9 mouse cellular contexts compared by ENCODE assay signal in the genomic region with DNA sequence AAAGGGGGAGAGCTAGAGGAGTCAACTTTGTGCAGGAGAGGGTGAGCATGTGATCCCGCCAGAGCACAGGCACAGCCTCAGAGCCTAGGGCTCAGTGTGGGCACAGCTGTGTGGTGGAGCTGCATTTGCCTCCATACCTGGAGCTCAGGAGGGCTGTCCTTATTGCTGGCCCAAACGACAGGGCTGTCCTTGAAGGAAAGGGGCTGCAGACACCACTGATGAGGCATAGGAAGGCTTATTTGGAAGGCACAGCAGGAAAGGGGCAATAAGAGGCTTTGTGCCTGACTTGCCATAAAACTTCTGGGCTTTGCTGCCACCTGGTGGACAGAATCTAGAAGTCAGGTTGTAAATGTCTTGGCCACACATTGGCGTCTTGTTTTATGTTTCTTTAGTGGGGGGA. TPM values are rescaled to one million over a fixed set of nuclear protein-coding genes. Genes with fewer than 3 reads are reported as not detected.
DNase-seq lines count a peak whose midpoint lies in the region; ATAC-seq and TF ChIP-seq lines count a peak whose summit lies in the region.
"Had no signal": no experiment of that assay in that cellular context is flagged by ENCODE, and none has a peak within 500 bp of the region (broad histone marks: within the 10 kb centered on the region; RNA-seq: fewer than 3 reads in every experiment).

No protein-coding gene starts in this region.

- H3K36me3 ChIP-seq in lung, embryonic 14.5 days (ENCODE audit: insufficient read depth), result no peaks in the 10 kb centered on the region
- H3K36me3 ChIP-seq: lung, embryonic 15.5 days had no signal

- peak; percentile 86 for DNase-seq in ES-CJ7 (ENCODE audit: low read depth, low spot score)
- DNase-seq in adrenal gland, adult 18-20 months (ENCODE audit: low spot score in 2 of 2), result peak; percentile 71 to 74
- peak; percentile 76 for DNase-seq in gastrocnemius, adult 2 months
- peak; percentile 35 for DNase-seq in large intestine, adult 2 months (ENCODE audit: low read depth, low spot score)
- DNase-seq in lung, embryonic 14.5 days, result peak; percentile 89
- DNase-seq in retina, postnatal 1 day, result peak; percentile 91
- peak; percentile 75 for DNase-seq in urinary bladder, postnatal 25 days (ENCODE audit: low spot score)

- H3K9ac ChIP-seq in lung, embryonic 14.5 days, result no peak overlapping the region
- H3K9ac ChIP-seq: lung, embryonic 15.5 days had no signal

- H3K4me1 ChIP-seq in lung, embryonic 14.5 days (ENCODE audit: insufficient read depth), result no peaks in the 10 kb centered on the region
- H3K4me1 ChIP-seq: lung, embryonic 15.5 days had no signal

- H3K9me3 ChIP-seq in lung, embryonic 14.5 days (ENCODE audit: low read depth, low read length), result no peaks in the 10 kb centered on the region
- H3K9me3 ChIP-seq: lung, embryonic 15.5 days had no signal

- no peak overlapping the region for H3K4me3 ChIP-seq in gastrocnemius, adult 2 months
- no peak overlapping the region for H3K4me3 ChIP-seq in lung, embryonic 14.5 days (ENCODE audit: low read depth, low read length)
- H3K4me3 ChIP-seq: lung, embryonic 15.5 days had no signal

- H3K27ac ChIP-seq in gastrocnemius, adult 2 months, result no peak overlapping the region
- H3K27ac ChIP-seq in lung, embryonic 14.5 days (ENCODE audit: low read depth), result no peak overlapping the region
- H3K27ac ChIP-seq: lung, embryonic 15.5 days had no signal

- WGBS in large intestine, adult 2 months, result 32% methylated on average over 3 of the region's 3 CpGs
- 30% methylated on average over 3 of the region's 3 CpGs for WGBS in lung, embryonic 14.5 days

- peak; percentile 77 for TF ChIP-seq CTCF in gastrocnemius, adult 2 months (IDR thresholded peaks at IDR 0.05)
- TF ChIP-seq CTCF in lung, embryonic 14.5 days (IDR thresholded peaks at IDR 0.05; ENCODE audit: low read depth), result peak; percentile 87

- intact Hi-C loops in gastrocnemius, adult 2 months (cut with DNase I), result loop anchor here (1.0 to 5.0 kb wide), 4 partner anchors 33 to 427 kb away; no protein-coding TSS in a partner anchor

- no peak overlapping the region for H3K4me2 ChIP-seq in lung, embryonic 14.5 days
- H3K4me2 ChIP-seq: lung, embryonic 15.5 days had no signal

- no peaks in the 10 kb centered on the region; the same call in 1 of the 2 replicates for H3K27me3 ChIP-seq in lung, embryonic 14.5 days (ENCODE audit: insufficient read depth, low read length)

- peak; percentile 63 for ATAC-seq in common myeloid progenitor, adult 5-6 weeks (replicated peaks; ENCODE audit: low read depth, poor library complexity, severe bottlenecking)
- ATAC-seq in lung, embryonic 14.5 days (ENCODE audit: insufficient read depth), result no peak

RNA-seq across cellular contexts. Expression of a gene that starts 16.9 kb away (rescaled TPM):
- 1 to 10 TPM; 4.4 to 7.1 TPM for total RNA-seq in adrenal gland, adult 18-20 months (2021)
- total RNA-seq in common myeloid progenitor, adult 5-6 weeks (2017), result not detected in 2 replicates
- total RNA-seq in gastrocnemius, adult 2 months (2021), result not detected
- polyA plus RNA-seq in large intestine, adult 2 months (2012; rRNA removed), result 4.1 and 5.8 TPM in 2 replicates
- 0.82 and 1.5 TPM in 2 replicates for polyA plus RNA-seq in lung, embryonic 14.5 days (2014; fragmentation: Nextera tagmentation; extraction: Ambion mirVana)

RNA-seq across cellular contexts. Expression of a gene that starts 58.0 kb away (rescaled TPM):
- total RNA-seq in adrenal gland, adult 18-20 months (2021), result 10 to 100 TPM; 77.6 to 92.0 TPM
- 5.5 and 7.3 TPM in 2 replicates for total RNA-seq in common myeloid progenitor, adult 5-6 weeks (2017)
- 100 to 1,000 TPM; 163 to 166 TPM for total RNA-seq in gastrocnemius, adult 2 months (2021)
- polyA plus RNA-seq in large intestine, adult 2 months (2012; rRNA removed), result 1.2 and 3.1 TPM in 2 replicates
- 0.71 and 1.2 TPM in 2 replicates for polyA plus RNA-seq in lung, embryonic 14.5 days (2014; fragmentation: Nextera tagmentation; extraction: Ambion mirVana)

Comparison
In these comparisons a context has a peak if more than half of its experiments do, and no peak if none do; other contexts are left out.
1. DNase-seq: peak in every context shown above with its lines; median percentile 91 in retina, postnatal 1 day; 89 in lung, embryonic 14.5 days; 86 in ES-CJ7; 76 in gastrocnemius, adult 2 months; 75 in urinary bladder, postnatal 25 days; 72 in adrenal gland, adult 18-20 months; 35 in large intestine, adult 2 months.